Mouse (Mus musculus) embryonic facial prominence, embryonic 11.5 days (tissue): ENCODE measurements around the gene 3110021N24Rik. TPM values are rescaled to one million over a fixed set of nuclear protein-coding genes. Genes with fewer than 3 reads are reported as not detected.
A peak's percentile ranks its signal among the peaks of the same experiment; 100 is the strongest.
"Not testable (repeated sequence)": the region's sequence is repeated elsewhere in the genome, so short reads cannot be mapped to it uniquely, and the experiment has no call there.

Source experiments
- ATAC-seq: fragments of 200-750 bp; cut with Nextera tagmentation; replicated peaks from 2 replicates; pipeline ENCODE4 v1.8.0; 2017; ENCODE audit warnings: low read depth; ENCODE audit not compliant: insufficient number of reproducible peaks, low FRiP score, low TSS enrichment
- DNase-seq: peaks from one replicate; pipeline ENCODE4 v3.0.0-alpha.2; 2015; ENCODE audit warnings: low spot score
- H3K27ac ChIP-seq: fragments of 300-500 bp; sonication (generic); replicated peaks from 2 replicates; pipeline ENCODE4 v1.5.1; 2014; ENCODE audit warnings: mild to moderate bottlenecking, low read depth, low read length, control low read depth
- H3K27me3 ChIP-seq: fragments of 300-500 bp; sonication (generic); 2 replicates; pipeline ENCODE4 v1.6.1; 2014; ENCODE audit warnings: mild to moderate bottlenecking, low read length, moderate library complexity, mixed read lengths; ENCODE audit not compliant: control insufficient read depth, insufficient read depth
- H3K36me3 ChIP-seq: fragments of 300-500 bp; sonication (generic); replicated peaks from 2 replicates; pipeline ENCODE4 v1.6.1; 2014; ENCODE audit warnings: low read depth, mild to moderate bottlenecking, low read length, moderate library complexity, mixed read lengths; ENCODE audit not compliant: control insufficient read depth, insufficient read depth
- H3K4me1 ChIP-seq: fragments of 300-500 bp; sonication (generic); 2 replicates; pipeline ENCODE4 v1.6.1; 2014; ENCODE audit warnings: low read length, mixed read lengths; ENCODE audit not compliant: control insufficient read depth, insufficient read depth
- H3K4me2 ChIP-seq: fragments of 300-500 bp; sonication (generic); 2 replicates; pipeline ENCODE4 v1.6.1; 2014; ENCODE audit warnings: low read depth, mild to moderate bottlenecking, control low read depth, low read length, moderate library complexity
- H3K4me3 ChIP-seq: fragments of 300-500 bp; sonication (generic); 2 replicates; pipeline ENCODE4 v1.5.1; 2014; ENCODE audit warnings: low read depth, low read length, control low read depth
- H3K9ac ChIP-seq: fragments of 300-500 bp; sonication (generic); replicated peaks from 2 replicates; pipeline ENCODE4 v1.6.1; 2014; ENCODE audit warnings: mild to moderate bottlenecking, control low read depth, low read length
- H3K9me3 ChIP-seq: fragments of 300-500 bp; sonication (generic); replicated peaks from 2 replicates; pipeline ENCODE4 v1.6.1; 2016; ENCODE audit warnings: mild to moderate bottlenecking, low read length, inconsistent platforms, mixed read lengths; ENCODE audit not compliant: control insufficient read depth
- WGBS: fragments of 180-500 bp; shearing (Covaris S2); extraction: QIAGEN DNeasy Blood & Tissue Kit; methylation state at CpG from one replicate; pipeline ENCODE4 v1.1.7; 2014; 5-methylcytosine and 5-hydroxymethylcytosine counted together
- polyA plus RNA-seq: library from polyadenylated mRNA; unstranded; fragments of >200 nt; fragmentation: Nextera tagmentation; extraction: Ambion mirVana; gene quantifications from 2 replicates; pipeline ENCODE4 v1.2.1, GENCODE M21; 2014

Gene 3110021N24Rik
- 0.80 and 1.2 TPM in 2 replicates for polyA plus RNA-seq

DNA sequence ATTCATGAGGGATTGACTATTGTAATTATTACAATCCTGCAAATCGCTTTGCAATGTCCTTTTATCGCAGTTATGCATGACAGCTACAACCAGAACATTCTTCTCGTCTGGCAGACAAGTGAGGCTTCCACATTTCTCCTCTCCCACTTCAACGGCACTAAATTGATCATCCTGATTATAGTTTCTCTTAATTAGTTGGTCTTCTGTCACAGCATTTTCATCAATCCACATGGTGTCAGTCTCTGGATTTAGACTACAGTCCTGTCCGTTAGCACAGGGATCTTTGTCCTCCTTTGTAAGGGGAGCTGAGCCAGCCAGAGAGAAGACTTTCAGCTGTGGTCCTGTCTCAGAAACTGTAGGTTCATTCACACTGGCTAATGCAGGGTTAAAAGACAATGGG lies at the start of gene 3110021N24Rik:
TSS of gene 3110021N24Rik (plus strand) at position 301 of the 400 bp plus-strand sequence.
- no peaks in the 10 kb centered on the region for H3K27me3 ChIP-seq
- no peaks in the 10 kb centered on the region for H3K36me3 ChIP-seq
- no peak within 1 kb of the TSS for H3K27ac ChIP-seq
- no peaks in the 10 kb centered on the region for H3K9me3 ChIP-seq
- no peak within 1 kb of the TSS for H3K4me3 ChIP-seq
- no peak within 1 kb of the TSS for H3K9ac ChIP-seq
- H3K4me2 ChIP-seq, result no peak within 1 kb of the TSS
- WGBS, result 89% methylated on average over 5 of the region's 5 CpGs
- ATAC-seq, result no peak
- H3K4me1 ChIP-seq, result no peaks in the 10 kb centered on the region
- DNase-seq, result no peak

- no peaks in the 10 kb centered on the region for H3K9me3 ChIP-seq
- no peaks in the 10 kb centered on the region; the same call in 1 of the 2 replicates for H3K36me3 ChIP-seq
- no peak overlapping the region for H3K4me3 ChIP-seq
- ATAC-seq, result no peak
- no peak for DNase-seq
- H3K9ac ChIP-seq, result no peak overlapping the region
- no peak overlapping the region; the same call in 1 of the 2 replicates for H3K4me2 ChIP-seq
- no peaks in the 10 kb centered on the region for H3K4me1 ChIP-seq
- H3K27ac ChIP-seq, result no peak overlapping the region
- H3K27me3 ChIP-seq, result no peaks in the 10 kb centered on the region
- 50% methylated on average over 3 of the region's 3 CpGs for WGBS
Observed at GRCm38 (mm10) chr4:108686156-108686555, 33.3 kb upstream of the 3110021N24Rik start.

DNA sequence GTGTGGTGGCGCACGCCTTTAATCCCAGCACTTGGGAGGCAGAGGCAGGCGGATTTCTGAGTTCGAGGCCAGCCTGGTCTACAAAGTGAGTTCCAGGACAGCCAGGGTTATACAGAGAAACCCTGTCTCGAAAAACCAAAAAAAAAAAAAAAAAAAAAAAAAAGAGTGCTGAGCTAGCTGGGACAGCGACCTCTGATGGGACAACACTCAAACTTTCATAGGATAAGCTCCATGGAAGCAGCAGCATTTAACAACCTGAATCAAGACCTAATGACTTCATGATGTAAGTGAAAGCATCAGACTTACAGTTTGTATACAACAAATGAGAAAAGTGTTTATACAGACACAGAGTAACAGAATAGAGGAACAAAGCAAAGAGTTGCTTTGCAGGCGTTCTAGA lies 32.4 kb upstream of the 3110021N24Rik start:
- H3K36me3 ChIP-seq, DNase-seq, H3K27me3 ChIP-seq, H3K9ac ChIP-seq, H3K27ac ChIP-seq, ATAC-seq, H3K4me3 ChIP-seq, H3K9me3 ChIP-seq, H3K4me2 ChIP-seq, H3K4me1 ChIP-seq: not testable (repeated sequence)
- 87% methylated on average over 6 of the region's 7 CpGs for WGBS

DNA sequence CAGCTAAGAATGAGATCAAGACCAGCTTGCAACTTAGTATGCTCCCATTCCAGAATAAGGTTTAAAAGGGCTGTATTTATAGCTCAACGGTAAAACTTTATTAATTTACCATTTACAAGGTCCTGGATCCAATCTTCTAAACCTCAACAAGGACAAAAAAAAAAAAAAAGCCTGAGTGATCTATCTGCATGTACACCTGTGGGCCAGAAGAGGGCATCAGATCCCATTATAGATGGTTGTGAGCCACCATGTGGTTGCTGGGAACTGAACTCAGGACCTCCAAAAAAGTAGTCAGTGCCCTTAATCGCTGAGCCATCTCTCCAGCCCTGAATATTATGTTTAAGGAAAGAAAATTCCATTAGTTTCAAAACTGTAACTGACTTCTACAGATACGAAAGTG lies 29.0 kb upstream of the 3110021N24Rik start:
- Histone ChIP-seq H3K4me3 (no peak overlapping the region), H3K27ac (no peak overlapping the region), H3K27me3 (no peaks in the 10 kb centered on the region), H3K9ac (no peak overlapping the region), H3K9me3 (no peaks in the 10 kb centered on the region), H3K4me1 (no peaks in the 10 kb centered on the region), H3K4me2 (no peak overlapping the region), H3K36me3 (no peaks in the 10 kb centered on the region)
- 91% methylated on average over 3 of the region's 3 CpGs for WGBS
- DNase-seq (no peak), ATAC-seq (no peak)

GRCm38 (mm10) chr4:108691469-108691868 lies 28.0 kb upstream of the 3110021N24Rik start:
- Histone ChIP-seq H3K4me1 (no peaks in the 10 kb centered on the region), H3K27me3 (no peaks in the 10 kb centered on the region), H3K36me3 (no peaks in the 10 kb centered on the region), H3K9ac (no peak overlapping the region), H3K9me3 (no peaks in the 10 kb centered on the region), H3K4me3 (no peak overlapping the region), H3K4me2 (no peak overlapping the region), H3K27ac (no peak overlapping the region)
- DNase-seq (no peak), ATAC-seq (no peak)

DNA sequence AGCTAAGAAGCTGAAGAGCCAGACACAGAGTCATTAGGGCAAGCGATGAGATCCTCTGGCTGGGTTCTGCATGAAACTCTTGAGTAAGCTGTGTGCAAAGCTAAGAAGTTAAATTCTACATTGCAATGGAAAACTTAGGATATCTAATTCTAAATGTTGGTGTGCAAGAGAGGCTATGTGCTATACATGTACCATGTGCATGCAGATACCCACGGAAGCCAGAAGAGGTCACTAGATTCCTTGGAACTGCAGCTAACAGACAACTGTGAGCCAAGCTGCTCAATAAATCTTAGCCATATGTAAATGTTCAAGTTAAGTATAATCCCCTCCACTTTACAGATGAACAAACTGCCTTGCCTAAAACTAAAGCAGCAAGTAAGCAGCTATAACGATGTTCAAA lies 22.5 kb upstream of the 3110021N24Rik start:
- 58% methylated on average over 3 of the region's 3 CpGs for WGBS

GRCm38 (mm10) chr4:108708209-108708608 lies 11.2 kb upstream of the 3110021N24Rik start:
- no peaks in the 10 kb centered on the region for H3K36me3 ChIP-seq
- no peak overlapping the region for H3K4me2 ChIP-seq
- H3K9me3 ChIP-seq, result no peaks in the 10 kb centered on the region
- no peak for DNase-seq
- no peaks in the 10 kb centered on the region for H3K4me1 ChIP-seq
- no peak overlapping the region for H3K27ac ChIP-seq
- WGBS, result 86% methylated on average over 5 of the region's 5 CpGs
- H3K27me3 ChIP-seq, result no peaks in the 10 kb centered on the region
- no peak for ATAC-seq
- H3K4me3 ChIP-seq, result no peak overlapping the region
- H3K9ac ChIP-seq, result no peak overlapping the region

More for the DNA sequence above, 22.5 kb upstream of the 3110021N24Rik start:
- H3K9ac ChIP-seq, result no peak overlapping the region
- no peaks in the 10 kb centered on the region for H3K9me3 ChIP-seq
- no peaks in the 10 kb centered on the region for H3K27me3 ChIP-seq
- DNase-seq (peak; percentile 54), ATAC-seq (no peak; the same call in 1 of the 2 replicates)
- H3K4me3 ChIP-seq, result no peak overlapping the region
- no peaks in the 10 kb centered on the region for H3K4me1 ChIP-seq
- H3K36me3 ChIP-seq, result no peaks in the 10 kb centered on the region
- no peak overlapping the region for H3K27ac ChIP-seq
- H3K4me2 ChIP-seq, result no peak overlapping the region

GRCm38 (mm10) chr4:108721245-108721784 lies 1.9 kb downstream of the 3110021N24Rik start:
- no peak overlapping the region for H3K9ac ChIP-seq
- no peak overlapping the region for H3K4me2 ChIP-seq
- WGBS, result 83% methylated on average over 3 of the region's 3 CpGs
- no peak for DNase-seq
- H3K27me3 ChIP-seq, result no peaks in the 10 kb centered on the region
- ATAC-seq, result no peak
- H3K36me3 ChIP-seq, result no peaks in the 10 kb centered on the region
- H3K9me3 ChIP-seq, result no peaks in the 10 kb centered on the region
- no peak overlapping the region for H3K4me3 ChIP-seq
- no peaks in the 10 kb centered on the region for H3K4me1 ChIP-seq
- no peak overlapping the region for H3K27ac ChIP-seq
